Mouse (Mus musculus) 3T3-L1 (cell line): Measurements from ENCODE around the gene Olah.

Experiments
- DNase-seq: peaks from one replicate; pipeline ENCODE4 v3.0.0-alpha.2; 2015; ENCODE audit warnings: low read depth, low spot score

Olah gene

GRCm38 (mm10) chr2:3353160-3353559 lies 43.9 kb downstream of the Olah start:
- DNase-seq: no peak

GRCm38 (mm10) chr2:3348919-3349318 lies 48.1 kb downstream of the Olah start:
- peak; percentile 76 for DNase-seq

- DNase-seq: no peak
Observed at GRCm38 (mm10) chr2:3348422-3348821, 48.6 kb downstream of the Olah start.

- DNase-seq: no peak
Observed at GRCm38 (mm10) chr2:3335611-3336301, 61.3 kb downstream of the Olah start, which contains the start of gene Acbd7. Gene Acbd7 (plus strand): TSS chr2:3336168.

DNA sequence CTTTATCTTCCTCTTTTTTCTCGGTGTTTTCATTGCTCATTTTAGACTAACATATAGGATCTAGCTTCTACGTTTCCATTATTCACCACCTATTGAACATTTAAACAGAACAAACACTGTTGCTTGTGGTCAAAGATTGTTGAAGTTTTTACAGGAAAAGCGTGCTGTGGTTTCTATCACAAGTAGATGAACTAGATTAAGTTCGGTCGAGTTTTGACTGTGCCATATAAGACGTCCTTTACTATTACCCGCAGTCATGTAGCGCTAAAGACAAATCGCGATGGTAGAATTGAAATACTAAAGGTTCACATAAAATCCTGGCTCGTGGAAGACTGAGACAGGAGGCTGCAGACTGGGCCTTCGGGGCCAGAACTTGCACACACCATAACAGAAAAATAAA lies 63.2 kb downstream of the Olah start:
- no peak for DNase-seq

GRCm38 (mm10) chr2:3332484-3333242 lies 64.3 kb downstream of the Olah start, which contains the start of gene Rpp38:
Gene Rpp38 (minus strand): TSS chr2:3332643.
- peak; percentile 95 for DNase-seq

DNA sequence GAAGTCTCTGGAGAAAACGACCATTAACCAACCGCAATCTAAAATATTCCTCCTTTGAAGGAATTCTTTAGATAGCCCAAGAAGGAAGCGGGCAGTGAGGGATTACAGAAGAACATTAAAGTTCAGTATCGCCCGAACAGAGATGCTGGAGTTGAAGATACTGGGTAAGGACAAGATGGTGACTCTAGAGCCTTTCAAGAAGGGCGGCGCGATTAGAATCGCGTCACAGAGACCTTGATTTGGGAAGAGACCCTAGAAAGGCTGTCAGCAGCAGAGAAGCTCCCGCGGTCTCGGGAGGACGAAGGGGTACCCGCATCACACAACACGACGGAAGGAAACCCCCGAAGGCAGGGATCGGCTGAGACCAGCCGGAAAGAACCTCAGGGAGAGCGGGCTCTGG lies 65.0 kb downstream of the Olah start:
- peak; percentile 52 for DNase-seq

- peak; percentile 38 for DNase-seq
Observed at GRCm38 (mm10) chr2:3331071-3331703, 65.8 kb downstream of the Olah start.

DNA sequence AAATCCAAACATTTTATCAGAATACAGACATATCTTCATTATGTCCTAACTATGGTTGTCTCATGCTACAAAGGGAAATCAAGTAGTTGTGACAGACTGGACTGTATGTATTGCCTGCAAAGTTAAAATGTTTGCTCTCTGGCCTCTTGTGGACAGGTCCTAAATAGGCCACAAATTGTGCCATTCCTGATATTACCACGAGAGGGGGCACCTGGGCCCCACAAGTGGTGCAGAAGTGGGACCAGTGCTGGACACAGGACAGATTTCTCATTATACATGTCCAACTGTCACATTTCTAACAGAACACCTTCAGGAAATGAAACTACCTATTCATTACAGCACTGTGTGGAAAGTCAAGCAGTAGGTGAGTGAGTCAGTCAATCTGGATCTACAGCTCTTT lies 69.7 kb downstream of the Olah start:
- peak; percentile 81 for DNase-seq

GRCm38 (mm10) chr2:3326547-3326946 lies 70.5 kb downstream of the Olah start:
- DNase-seq: peak; percentile 29

DNA sequence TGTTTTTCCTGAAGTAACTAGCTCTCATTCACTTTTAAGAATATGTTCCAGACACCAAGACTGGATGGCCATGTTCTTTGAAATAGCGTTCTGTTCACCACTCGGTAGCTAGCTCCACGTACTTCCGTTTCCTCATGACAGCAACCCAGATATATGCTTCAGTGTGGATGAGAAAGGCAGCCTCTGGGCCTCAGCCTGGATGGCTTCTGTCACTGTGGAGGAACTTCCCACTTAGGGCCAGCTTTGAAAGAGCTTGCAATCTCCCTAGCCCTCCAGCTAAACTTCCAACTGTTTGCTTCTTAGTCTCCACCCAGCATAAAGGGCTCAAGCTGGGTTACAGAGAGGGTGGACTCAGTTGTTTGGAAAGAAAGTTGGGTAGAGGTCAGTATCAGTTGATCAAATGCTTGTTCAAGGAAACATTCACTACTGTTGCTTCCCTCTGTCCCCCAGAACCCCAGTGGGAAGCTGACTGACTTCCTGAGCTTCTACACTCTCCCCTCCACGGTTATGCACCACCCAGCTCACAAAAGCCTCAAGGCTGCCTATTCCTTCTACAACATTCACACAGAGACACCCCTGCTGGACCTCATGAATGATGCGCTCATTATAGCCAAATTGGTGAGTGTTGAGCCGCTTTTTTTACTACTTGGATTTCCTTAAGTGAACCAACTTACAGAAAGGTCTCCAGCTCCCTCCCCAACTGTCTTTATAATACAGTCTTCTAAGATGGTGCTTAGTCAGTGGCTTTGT lies 72.5 kb downstream of the Olah start:
- DNase-seq: no peak

DNA sequence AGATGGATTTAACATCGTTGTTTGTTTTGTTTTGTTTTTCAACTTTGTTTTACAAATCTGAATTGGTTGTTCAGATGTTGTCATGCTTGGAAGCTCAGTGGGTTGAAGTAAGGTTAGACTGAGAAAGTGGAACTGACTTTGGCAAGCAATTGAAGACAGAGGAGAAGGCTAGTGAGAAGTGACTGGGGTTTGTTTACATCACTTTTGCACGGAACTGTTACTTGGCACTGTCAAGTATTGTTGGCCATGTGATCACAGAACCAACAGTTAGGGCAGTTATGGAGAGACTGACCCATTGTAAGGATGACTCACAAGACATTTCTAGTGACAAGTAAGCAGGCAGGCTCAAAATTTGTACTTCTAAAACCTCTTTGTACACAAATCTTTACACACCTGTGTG lies 73.9 kb downstream of the Olah start:
- DNase-seq: no peak

DNA sequence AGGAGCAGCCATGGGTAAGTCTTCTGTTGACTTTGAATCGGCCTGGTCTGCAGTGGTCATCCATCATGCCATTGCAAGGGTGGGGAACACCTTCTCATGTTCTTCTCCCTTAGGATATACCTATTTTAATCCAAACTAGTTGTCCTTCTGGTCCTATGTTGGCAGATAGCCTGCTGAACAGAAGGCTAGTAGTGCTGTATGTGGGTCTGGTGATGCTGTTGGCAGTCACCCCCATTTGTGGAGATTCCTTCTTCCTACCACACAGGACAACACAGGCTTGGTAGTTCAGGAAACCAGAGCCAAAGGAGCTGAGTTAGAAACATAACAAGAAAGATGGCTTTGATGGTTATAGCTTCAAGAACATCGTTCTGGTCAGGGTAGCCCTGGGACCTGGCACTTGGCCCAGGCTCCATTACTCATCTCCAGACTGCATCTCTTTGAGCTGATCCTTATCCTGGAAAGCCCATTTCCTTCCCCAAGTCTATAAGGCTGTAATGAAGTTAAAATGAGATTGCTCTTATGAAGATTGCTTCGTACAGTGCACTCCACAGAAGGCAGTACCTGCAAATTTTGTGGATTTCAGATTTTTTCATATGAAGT lies 91.5 kb downstream of the Olah start:
- DNase-seq: peak; percentile 89

- no peak for DNase-seq
Observed at GRCm38 (mm10) chr2:3295826-3296225, 101.2 kb downstream of the Olah start.

- no peak for DNase-seq
Observed at GRCm38 (mm10) chr2:3292170-3292569, 104.8 kb downstream of the Olah start.
